ENCODE assay signal across 8 mouse cellular contexts in genomic region chr11:69947337-69948065, GRCm38 (mm10). TPM values are rescaled to one million over a fixed set of nuclear protein-coding genes. Genes with fewer than 3 reads are reported as not detected.
DNase-seq lines count a peak whose midpoint lies in the region; ATAC-seq and TF ChIP-seq lines count a peak whose summit lies in the region.

No protein-coding gene starts in this region.

- TF ChIP-seq CTCF in intestine, postnatal 0 days (IDR thresholded peaks at IDR 0.05; ENCODE audit: low read depth) = no peak
- no peak for TF ChIP-seq CTCF in liver, postnatal 0 days (IDR thresholded peaks at IDR 0.05; ENCODE audit: low read depth)

- peak; percentile 37 for DNase-seq in embryo, embryonic 10 days (ENCODE audit: low spot score)
- no peak for DNase-seq in embryo, embryonic 9.5 days (ENCODE audit: extremely low spot score)
- DNase-seq in embryo, embryonic 10.5 days (ENCODE audit: low spot score) = peak; percentile 70
- DNase-seq in heart, adult 11 months = peak; percentile 98
- peak; percentile 57 for DNase-seq in liver, postnatal 0 days
- peak; percentile 80 for DNase-seq in testis, postnatal 10 days (ENCODE audit: low spot score)
- no peak for DNase-seq in frontal cortex, postnatal 25 days (ENCODE audit: low spot score in 2 of 2)

- peak overlapping the region; percentile 35; the same call in 1 of the 2 replicates for H3K9ac ChIP-seq in intestine, postnatal 0 days (ENCODE audit: low read depth, low read length)
- H3K9ac ChIP-seq in liver, postnatal 0 days (replicated peaks) = peak overlapping the region; percentile 78

- H3K27ac ChIP-seq in intestine, postnatal 0 days (ENCODE audit: low read depth, low read length) = peak overlapping the region; percentile 50
- H3K27ac ChIP-seq in liver, postnatal 0 days (ENCODE audit: low read depth) = peak overlapping the region; percentile 85

- H3K4me2 ChIP-seq in intestine, postnatal 0 days (replicated peaks; ENCODE audit: low read depth) = peak overlapping the region; percentile 74
- H3K4me2 ChIP-seq in liver, postnatal 0 days (ENCODE audit: low read depth, low read length) = peak overlapping the region; percentile 93

- H3K9me3 ChIP-seq in intestine, postnatal 0 days (ENCODE audit: control insufficient read depth) = no peaks in the 10 kb centered on the region
- no peaks in the 10 kb centered on the region for H3K9me3 ChIP-seq in liver, postnatal 0 days (ENCODE audit: low read length)

- 8% methylated on average over 29 of the region's 29 CpGs for WGBS in intestine, postnatal 0 days
- WGBS in liver, postnatal 0 days (ENCODE audit: insufficient replicate concordance) = 16% methylated on average over 29 of the region's 29 CpGs

- H3K36me3 ChIP-seq in intestine, postnatal 0 days (ENCODE audit: control insufficient read depth, insufficient read depth) = no peaks in the 10 kb centered on the region
- peaks cover 10% of the 10 kb centered on the region for H3K36me3 ChIP-seq in liver, postnatal 0 days (replicated peaks; ENCODE audit: insufficient read depth, low read length)

- no peaks in the 10 kb centered on the region for H3K27me3 ChIP-seq in intestine, postnatal 0 days (replicated peaks; ENCODE audit: control insufficient read depth, insufficient read depth, low read length)
- H3K27me3 ChIP-seq in liver, postnatal 0 days (ENCODE audit: insufficient read depth, low read length) = peaks cover 30% of the 10 kb centered on the region; the same call in 1 of the 2 replicates

- H3K4me3 ChIP-seq in intestine, postnatal 0 days (ENCODE audit: low read depth, low read length) = peak overlapping the region; percentile 47
- H3K4me3 ChIP-seq in liver, postnatal 0 days (ENCODE audit: low read depth, low read length) = peak overlapping the region; percentile 73

- TF ChIP-seq EP300 in liver, postnatal 0 days (IDR thresholded peaks at IDR 0.05; ENCODE audit: low read depth) = no peak

- peaks cover 10% of the 10 kb centered on the region for H3K4me1 ChIP-seq in intestine, postnatal 0 days (replicated peaks; ENCODE audit: control insufficient read depth, insufficient read depth, low read length)
- H3K4me1 ChIP-seq in liver, postnatal 0 days (ENCODE audit: insufficient read depth) = peaks cover 20% of the 10 kb centered on the region

- ATAC-seq in intestine, postnatal 0 days = 0 out of 2 replicates have a peak, but pooled peaks have one; percentile 13
- ATAC-seq in liver, postnatal 0 days = no peak

RNA-seq across cellular contexts. Expression of gene Slc2a4, which starts 0.5 kb away (rescaled TPM):
- 18.3 and 18.7 TPM in 2 replicates for polyA plus RNA-seq in intestine, postnatal 0 days (2015; fragmentation: Nextera tagmentation; extraction: Ambion mirVana)
- polyA plus RNA-seq in liver, postnatal 0 days (2015; fragmentation: Nextera tagmentation; extraction: Ambion mirVana) = 7.7 and 10.4 TPM in 2 replicates

RNA-seq across cellular contexts. Expression of gene Ybx2, which starts 11.9 kb away (rescaled TPM):
- polyA plus RNA-seq in intestine, postnatal 0 days (2015; fragmentation: Nextera tagmentation; extraction: Ambion mirVana) = 0.42 and 0.43 TPM in 2 replicates
- not detected in 2 replicates for polyA plus RNA-seq in liver, postnatal 0 days (2015; fragmentation: Nextera tagmentation; extraction: Ambion mirVana)

RNA-seq across cellular contexts. Expression of gene Cldn7, which starts 17.1 kb away (rescaled TPM):
- polyA plus RNA-seq in intestine, postnatal 0 days (2015; fragmentation: Nextera tagmentation; extraction: Ambion mirVana) = 1,243 and 1,341 TPM in 2 replicates
- 4.1 and 4.4 TPM in 2 replicates for polyA plus RNA-seq in liver, postnatal 0 days (2015; fragmentation: Nextera tagmentation; extraction: Ambion mirVana)

RNA-seq across cellular contexts. Expression of gene Eif5a, which starts 25.7 kb away (rescaled TPM):
- polyA plus RNA-seq in intestine, postnatal 0 days (2015; fragmentation: Nextera tagmentation; extraction: Ambion mirVana) = 716 and 774 TPM in 2 replicates
- 872 and 914 TPM in 2 replicates for polyA plus RNA-seq in liver, postnatal 0 days (2015; fragmentation: Nextera tagmentation; extraction: Ambion mirVana)

RNA-seq across cellular contexts. Expression of gene Ctdnep1, which starts 33.5 kb away (rescaled TPM):
- polyA plus RNA-seq in intestine, postnatal 0 days (2015; fragmentation: Nextera tagmentation; extraction: Ambion mirVana) = 23.2 and 24.1 TPM in 2 replicates
- 8.4 and 9.7 TPM in 2 replicates for polyA plus RNA-seq in liver, postnatal 0 days (2015; fragmentation: Nextera tagmentation; extraction: Ambion mirVana)

Comparison
In these comparisons a context has a peak if more than half of its experiments do, and no peak if none do; other contexts are left out.
1. DNase-seq: peak in embryo, embryonic 10 days (single experiment), embryo, embryonic 10.5 days (single experiment), heart, adult 11 months (single experiment), liver, postnatal 0 days (single experiment) and testis, postnatal 10 days (single experiment); none in embryo, embryonic 9.5 days (single experiment) and frontal cortex, postnatal 25 days (0 of 2).
2. RNA of gene Cldn7, which starts 17.1 kb away (polyA plus RNA-seq): 1,243 to 1,341 TPM in intestine, postnatal 0 days; 4.1 to 4.4 TPM in liver, postnatal 0 days; every median in the first group is over 100 times any median in the second.